8 mouse cellular contexts compared by ENCODE assay signal in genomic region chrX:6047066-6047935, GRCm38 (mm10). TPM values are rescaled to one million over a fixed set of nuclear protein-coding genes. Genes with fewer than 3 reads are reported as not detected.
DNase-seq lines count a peak whose midpoint lies in the region; ATAC-seq and TF ChIP-seq lines count a peak whose summit lies in the region.
"Not testable (repeated sequence)": the region's sequence is repeated elsewhere in the genome, so short reads cannot be mapped to it uniquely, and the experiment has no call there.

Gene Nudt11, plus strand, starts transcription at chrX:6047453.

- H3K4me3 ChIP-seq in cerebellum, adult 2 months (replicated peaks; ENCODE audit: insufficient read depth, low read depth, low read length) = peak within 1 kb of the TSS; percentile 40
- H3K4me3 ChIP-seq in forebrain, embryonic 13.5 days = peak within 1 kb of the TSS; percentile 41
- peak within 1 kb of the TSS; percentile 39 for H3K4me3 ChIP-seq in heart, embryonic 15.5 days
- H3K4me3 ChIP-seq in intestine, postnatal 0 days (ENCODE audit: low read depth, low read length); liver, postnatal 0 days (ENCODE audit: low read depth, low read length): not testable (repeated sequence)
- H3K4me3 ChIP-seq in neural tube, embryonic 14.5 days (ENCODE audit: low read depth, low read length) = peak within 1 kb of the TSS; percentile 19

- peak within 1 kb of the TSS; percentile 57 for H3K4me2 ChIP-seq in forebrain, embryonic 13.5 days
- peak within 1 kb of the TSS; percentile 54 for H3K4me2 ChIP-seq in heart, embryonic 15.5 days
- H3K4me2 ChIP-seq in intestine, postnatal 0 days (replicated peaks; ENCODE audit: low read depth) = peak within 1 kb of the TSS; percentile 47
- H3K4me2 ChIP-seq in liver, postnatal 0 days (ENCODE audit: low read depth, low read length); neural tube, embryonic 14.5 days (ENCODE audit: low read depth, low read length): not testable (repeated sequence)

- not testable (repeated sequence) for H3K9me3 ChIP-seq in forebrain, embryonic 13.5 days (replicated peaks); heart, embryonic 15.5 days (replicated peaks); intestine, postnatal 0 days (ENCODE audit: control insufficient read depth); liver, postnatal 0 days (ENCODE audit: low read length); neural tube, embryonic 14.5 days (ENCODE audit: control insufficient read depth, low read length)

- TF ChIP-seq CTCF in cerebellum, adult 2 months (IDR thresholded peaks at IDR 0.05; ENCODE audit: borderline replicate concordance, insufficient read depth, low read depth, low read length); intestine, postnatal 0 days (IDR thresholded peaks at IDR 0.05; ENCODE audit: low read depth); liver, postnatal 0 days (IDR thresholded peaks at IDR 0.05; ENCODE audit: low read depth): not testable (repeated sequence)

- H3K27me3 ChIP-seq in cerebellum, adult 2 months (ENCODE audit: control insufficient read depth, insufficient read depth, low read length); forebrain, embryonic 13.5 days; heart, embryonic 15.5 days; intestine, postnatal 0 days (replicated peaks; ENCODE audit: control insufficient read depth, insufficient read depth, low read length); liver, postnatal 0 days (ENCODE audit: insufficient read depth, low read length); neural tube, embryonic 14.5 days (ENCODE audit: control insufficient read depth, insufficient read depth, low read length): not testable (repeated sequence)

- 17% methylated on average over 6 of the region's 121 CpGs for WGBS in cerebellum, adult 2 months
- no CpG with 5 or more reads among the region's 121 CpGs for WGBS in forebrain, embryonic 13.5 days
- WGBS in heart, embryonic 15.5 days = 19% methylated on average over 9 of the region's 121 CpGs
- no CpG with 5 or more reads among the region's 121 CpGs for WGBS in intestine, postnatal 0 days
- WGBS in liver, postnatal 0 days (ENCODE audit: insufficient replicate concordance) = no CpG with 5 or more reads among the region's 121 CpGs
- no CpG with 5 or more reads among the region's 121 CpGs for WGBS in neural tube, embryonic 14.5 days

- not testable (repeated sequence) for TF ChIP-seq EP300 in liver, postnatal 0 days (IDR thresholded peaks at IDR 0.05; ENCODE audit: low read depth)

- TF ChIP-seq POLR2A in cerebellum, adult 2 months (IDR thresholded peaks at IDR 0.05; ENCODE audit: borderline replicate concordance, insufficient read depth, low read length) = not testable (repeated sequence)

- not testable (repeated sequence) for H3K4me1 ChIP-seq in cerebellum, adult 2 months (ENCODE audit: control insufficient read depth, insufficient read depth, low read length); forebrain, embryonic 13.5 days; heart, embryonic 15.5 days (replicated peaks); intestine, postnatal 0 days (replicated peaks; ENCODE audit: control insufficient read depth, insufficient read depth, low read length); liver, postnatal 0 days (ENCODE audit: insufficient read depth); neural tube, embryonic 14.5 days (ENCODE audit: control insufficient read depth, insufficient read depth, low read length)

- 0 out of 2 replicates have a peak within 1 kb of the TSS, but pooled peaks have one; percentile 26 for H3K9ac ChIP-seq in forebrain, embryonic 13.5 days
- not testable (repeated sequence) for H3K9ac ChIP-seq in heart, embryonic 15.5 days; intestine, postnatal 0 days (ENCODE audit: low read depth, low read length); liver, postnatal 0 days (replicated peaks); neural tube, embryonic 14.5 days (replicated peaks; ENCODE audit: low read depth, low read length)

- not testable (repeated sequence) for H3K36me3 ChIP-seq in forebrain, embryonic 13.5 days (ENCODE audit: poor library complexity, severe bottlenecking); heart, embryonic 15.5 days; intestine, postnatal 0 days (ENCODE audit: control insufficient read depth, insufficient read depth); liver, postnatal 0 days (replicated peaks; ENCODE audit: insufficient read depth, low read length); neural tube, embryonic 14.5 days (ENCODE audit: control insufficient read depth, insufficient read depth, low read length)

- DNase-seq in cerebellum, adult 2 months = peak; percentile 20 to 48
- DNase-seq in layer of hippocampus, postnatal 36 days = peak; percentile 2 to 14
- not testable (repeated sequence) for DNase-seq in liver, postnatal 0 days
- peak; percentile 32 for DNase-seq in urinary bladder, adult 2 months (ENCODE audit: low spot score)

- not testable (repeated sequence) for H3K27ac ChIP-seq in cerebellum, adult 2 months (ENCODE audit: insufficient read depth, low read length); heart, embryonic 15.5 days; intestine, postnatal 0 days (ENCODE audit: low read depth, low read length); liver, postnatal 0 days (ENCODE audit: low read depth); neural tube, embryonic 14.5 days (ENCODE audit: low read depth, low read length)
- peak within 1 kb of the TSS; percentile 65; the same call in 1 of the 2 replicates for H3K27ac ChIP-seq in forebrain, embryonic 13.5 days

- peak; percentile 90 for ATAC-seq in forebrain, embryonic 13.5 days
- peak; percentile 81 for ATAC-seq in heart, embryonic 15.5 days (replicated peaks; ENCODE audit: insufficient number of reproducible peaks, insufficient read depth, low FRiP score, low read depth)
- peak; percentile 81 for ATAC-seq in intestine, postnatal 0 days
- ATAC-seq in liver, postnatal 0 days = peak; percentile 49; the same call in 1 of the 2 replicates
- peak; percentile 92 for ATAC-seq in neural tube, embryonic 14.5 days (ENCODE audit: low read depth)

RNA-seq across cellular contexts. Expression of gene Nudt11, which starts in this region (rescaled TPM):
- 20.6 TPM in 2 replicates for polyA plus RNA-seq in cerebellum, adult 2 months (2012; rRNA removed)
- 12.2 and 12.4 TPM in 2 replicates for polyA plus RNA-seq in forebrain, embryonic 13.5 days (2015; fragmentation: Nextera tagmentation; extraction: Ambion mirVana)
- polyA plus RNA-seq in heart, embryonic 15.5 days (2015; fragmentation: Nextera tagmentation; extraction: Ambion mirVana) = 2.7 and 2.9 TPM in 2 replicates
- 0.88 and 1.2 TPM in 2 replicates for polyA plus RNA-seq in intestine, postnatal 0 days (2015; fragmentation: Nextera tagmentation; extraction: Ambion mirVana)
- 10 to 100 TPM; 30.6 to 32.2 TPM for total RNA-seq in layer of hippocampus, postnatal 36 days (2021)
- polyA plus RNA-seq in liver, postnatal 0 days (2015; fragmentation: Nextera tagmentation; extraction: Ambion mirVana) = 0.05 TPM in 2 replicates
- 25.2 and 26.0 TPM in 2 replicates for polyA plus RNA-seq in neural tube, embryonic 14.5 days (2014; fragmentation: Nextera tagmentation; extraction: Ambion mirVana)
- 2.6 and 3.1 TPM in 2 replicates for polyA plus RNA-seq in urinary bladder, adult 2 months (2012; rRNA removed)

Comparison
In these comparisons a context has a peak if more than half of its experiments do, and no peak if none do; other contexts are left out.
1. Peak in ATAC-seq in liver, postnatal 0 days; RNA of the gene not detected or under 1 TPM.